Mouse (Mus musculus): ENCODE results near the gene Kif2c.

Gene Kif2c

GRCm38 (mm10) chr4:117113237-117113636, 69.2 kb downstream of the Kif2c start:
- DNase-seq: no peak

GRCm38 (mm10) chr4:117110985-117111384, 71.5 kb downstream of the Kif2c start:
- no peak for DNase-seq

GRCm38 (mm10) chr4:117110249-117110648, 72.2 kb downstream of the Kif2c start:
- DNase-seq: no peak
